Mouse (Mus musculus) liver, embryonic 14.5 days (tissue): ENCODE results near the gene Qtrt2. TPM values are rescaled to one million over a fixed set of nuclear protein-coding genes. Genes with fewer than 3 reads are reported as not detected.

Experiments used
- ATAC-seq: fragments of 200-750 bp; cut with Nextera tagmentation; 2 replicates; pipeline ENCODE4 v1.8.0; 2017; ENCODE audit warnings: moderate number of reproducible peaks, mild to moderate bottlenecking, moderate library complexity; ENCODE audit not compliant: insufficient read depth
- DNase-seq, 3 experiments: peaks; one replicate each; pipeline ENCODE4 v3.0.0-alpha.2; 2012 to 2013; ENCODE audit warnings: low read depth in 3 of 3, low spot score in 3 of 3
- H3K27ac ChIP-seq: fragments of 300-500 bp; sonication (generic); 2 replicates; pipeline ENCODE4 v1.5.1; 2014; ENCODE audit warnings: moderate library complexity, mild to moderate bottlenecking, control low read depth, inconsistent platforms
- H3K27me3 ChIP-seq: fragments of 300-500 bp; sonication (generic); 2 replicates; pipeline ENCODE4 v1.6.1; 2014; ENCODE audit warnings: mild to moderate bottlenecking, low read length, moderate library complexity; ENCODE audit not compliant: control insufficient read depth, insufficient read depth
- H3K36me3 ChIP-seq: fragments of 300-500 bp; sonication (generic); replicated peaks from 2 replicates; pipeline ENCODE4 v1.6.1; 2014; ENCODE audit warnings: low read depth; ENCODE audit not compliant: control insufficient read depth, insufficient read depth
- H3K4me1 ChIP-seq, 2 experiments: fragments of 200-500 bp in 1 of 2; fragments of 300-500 bp in 1 of 2; sonication (generic) in 1 of 2; replicated peaks; 2 replicates each; pipeline ENCODE4 v1.6.1; 2012 to 2014; ENCODE audit warnings: antibody characterized with exemption in 1 of 2, inconsistent platforms in 1 of 2, low read length in 1 of 2; ENCODE audit not compliant: control insufficient read depth in 2 of 2, insufficient read depth in 2 of 2
- H3K4me2 ChIP-seq: fragments of 300-500 bp; sonication (generic); 2 replicates; pipeline ENCODE4 v1.6.1; 2014; ENCODE audit warnings: low read depth, mild to moderate bottlenecking, control low read depth, moderate library complexity
- H3K4me3 ChIP-seq, 2 experiments: fragments of 200-500 bp in 1 of 2; fragments of 300-500 bp in 1 of 2; sonication (generic) in 1 of 2; 2 replicates each; pipeline ENCODE4 v1.5.1; 2012 to 2014; ENCODE audit warnings: low read depth in 2 of 2, low read length in 2 of 2, mild to moderate bottlenecking in 2 of 2, control low read depth in 1 of 2, inconsistent platforms in 1 of 2, moderate library complexity in 1 of 2; ENCODE audit not compliant: insufficient read depth in 1 of 2
- H3K9ac ChIP-seq: fragments of 300-500 bp; sonication (generic); replicated peaks from 2 replicates; pipeline ENCODE4 v1.6.1; 2014; ENCODE audit warnings: mild to moderate bottlenecking, control low read depth, moderate library complexity
- H3K9me3 ChIP-seq: fragments of 300-500 bp; sonication (generic); 2 replicates; pipeline ENCODE4 v1.6.1; 2016; ENCODE audit warnings: low read length, mixed read lengths; ENCODE audit not compliant: control insufficient read depth
- CTCF ChIP-seq: IDR thresholded peaks from 2 replicates; pipeline ENCODE4 v1.5.1; 2016; ENCODE audit warnings: antibody characterized with exemption, low read depth, control low read depth
- EP300 ChIP-seq: IDR thresholded peaks from 2 replicates; pipeline ENCODE4 v1.6.1; 2016; ENCODE audit warnings: antibody characterized with exemption, low read depth
- WGBS: fragments of 180-500 bp; shearing (Covaris S2); extraction: QIAGEN DNeasy Blood & Tissue Kit; methylation state at CpG from one replicate; pipeline ENCODE4 v1.1.7; 2014; ENCODE audit not compliant: insufficient replicate concordance; 5-methylcytosine and 5-hydroxymethylcytosine counted together
- polyA plus RNA-seq, 2 experiments: library from polyadenylated mRNA; depleted of rRNA in 1 of 2; stranded (reverse) in 1 of 2; unstranded in 1 of 2; fragments of >200 nt; fragmentation: Nextera tagmentation in 1 of 2; extraction: Ambion mirVana in 1 of 2; gene quantifications; 2 replicates each; pipeline versions ENCODE4 v1.2.1 to v1.2.3; 2012 to 2014

Qtrt2 gene
- polyA plus RNA-seq, 2 experiments: 7.2 to 10.4 TPM

- no peak overlapping the region for H3K27ac ChIP-seq
- no peak for DNase-seq
- no peak overlapping the region for H3K4me2 ChIP-seq
- H3K9ac ChIP-seq: no peak overlapping the region
- 62% methylated on average over 3 of the region's 3 CpGs for WGBS
- no peaks in the 10 kb centered on the region for H3K9me3 ChIP-seq
- H3K4me1 ChIP-seq: no peaks in the 10 kb centered on the region; a peak in 1 of 4 replicates
- no peak for ATAC-seq
- no peaks in the 10 kb centered on the region for H3K36me3 ChIP-seq
- no peak overlapping the region for H3K4me3 ChIP-seq
- no peak for TF ChIP-seq EP300
- TF ChIP-seq CTCF: no peak
- H3K27me3 ChIP-seq: no peaks in the 10 kb centered on the region
These were observed 4.9 kb upstream of the Qtrt2 start for GRCm38 (mm10) chr16:43931502-43931901.

- Histone ChIP-seq H3K9me3 (no peaks in the 10 kb centered on the region), H3K4me1 (no peaks in the 10 kb centered on the region; a peak in 1 of 4 replicates), H3K4me2 (no peak overlapping the region), H3K9ac (no peak overlapping the region), H3K36me3 (no peaks in the 10 kb centered on the region), H3K27ac (no peak overlapping the region), H3K27me3 (no peaks in the 10 kb centered on the region), H3K4me3 (no peak overlapping the region)
- TF ChIP-seq CTCF: no peak
- no peak for TF ChIP-seq EP300
- no peak for DNase-seq
- no peak for ATAC-seq
These were observed 4.0 kb upstream of the Qtrt2 start for GRCm38 (mm10) chr16:43930577-43930976.

- Histone ChIP-seq H3K4me1 (no peaks in the 10 kb centered on the region), H3K4me3 (no peak overlapping the region), H3K4me2 (no peak overlapping the region), H3K9me3 (no peaks in the 10 kb centered on the region), H3K9ac (no peak overlapping the region), H3K27me3 (no peaks in the 10 kb centered on the region), H3K36me3 (no peaks in the 10 kb centered on the region), H3K27ac (no peak overlapping the region)
- DNase-seq (no peak), ATAC-seq (no peak)
- TF ChIP-seq CTCF: no peak
- TF ChIP-seq EP300: no peak
- 46% methylated on average over 1 of the region's 1 CpGs for WGBS
These were observed 763 bp downstream of the Qtrt2 start for GRCm38 (mm10) chr16:43925846-43926245.

- no peak overlapping the region for H3K9ac ChIP-seq
- H3K27ac ChIP-seq: no peak overlapping the region
- H3K4me3 ChIP-seq: no peak overlapping the region
- no peak for ATAC-seq
- H3K27me3 ChIP-seq: no peaks in the 10 kb centered on the region
- TF ChIP-seq EP300 (no peak), CTCF (no peak)
- DNase-seq: no peak
- H3K36me3 ChIP-seq: no peaks in the 10 kb centered on the region
- H3K9me3 ChIP-seq: no peaks in the 10 kb centered on the region
- no peak overlapping the region for H3K4me2 ChIP-seq
- H3K4me1 ChIP-seq: no peaks in the 10 kb centered on the region
- whole genome bisulfite sequencing: 48% methylated on average over 6 of the region's 6 CpGs
These were observed 1.5 kb downstream of the Qtrt2 start for GRCm38 (mm10) chr16:43925001-43925558.

- 43% methylated on average over 3 of the region's 3 CpGs for WGBS
- H3K4me1 ChIP-seq: peaks cover 0 to 3% of the 10 kb centered on the region in 2 experiments; a peak in 2 of 4 replicates
- TF ChIP-seq EP300 (no peak), CTCF (no peak)
- H3K4me3 ChIP-seq: no peak overlapping the region
- DNase-seq (no peak), ATAC-seq (no peak)
- no peak overlapping the region for H3K27ac ChIP-seq
- no peaks in the 10 kb centered on the region for H3K27me3 ChIP-seq
- no peak overlapping the region for H3K4me2 ChIP-seq
- no peak overlapping the region for H3K9ac ChIP-seq
- H3K36me3 ChIP-seq: no peaks in the 10 kb centered on the region
- no peaks in the 10 kb centered on the region for H3K9me3 ChIP-seq
These were observed 4.0 kb downstream of the Qtrt2 start for GRCm38 (mm10) chr16:43922630-43923029.
